Mouse (Mus musculus) CH12.LX (cell line): ENCODE results near the gene Troap. TPM values are rescaled to one million over a fixed set of nuclear protein-coding genes. Genes with fewer than 3 reads are reported as not detected.

ENCODE experiments used
- DNase-seq: peaks from one replicate; pipeline ENCODE4 v3.0.0-alpha.2; 2013; ENCODE audit errors: extremely low read depth
- H3K27ac ChIP-seq: 2 replicates; pipeline ENCODE4 v1.5.1; 2012; ENCODE audit warnings: low read depth, mild to moderate bottlenecking, control low read depth, moderate library complexity; ENCODE audit not compliant: insufficient read depth
- H3K27me3 ChIP-seq: replicated peaks from 2 replicates; pipeline ENCODE3; 2012; ENCODE audit warnings: inconsistent platforms
- H3K36me3 ChIP-seq, 2 experiments: replicated peaks in 1 of 2; 2 replicates each; pipeline versions ENCODE3 to v1.6.1; 2012; ENCODE audit warnings: inconsistent platforms in 1 of 2, low read length in 1 of 2, mild to moderate bottlenecking in 1 of 2, mixed read lengths in 1 of 2, moderate library complexity in 1 of 2; ENCODE audit not compliant: control insufficient read depth in 1 of 2, insufficient read depth in 1 of 2
- H3K4me1 ChIP-seq, 2 experiments: 2 replicates each; pipeline ENCODE4 v1.6.1; 2012; ENCODE audit warnings: inconsistent platforms in 1 of 2, moderate library complexity in 1 of 2; ENCODE audit not compliant: insufficient read depth in 2 of 2, control insufficient read depth in 1 of 2
- H3K4me2 ChIP-seq: 2 replicates; pipeline ENCODE4 v1.6.1; 2012; ENCODE audit warnings: low read depth, mild to moderate bottlenecking, control low read depth; ENCODE audit not compliant: poor library complexity, insufficient read depth, severe bottlenecking
- H3K4me3 ChIP-seq, 3 experiments: fragments of 150-350 bp in 1 of 3; sonication (generic) in 1 of 3; replicated peaks in 1 of 3; 2 replicates each; pipeline versions ENCODE3 to v1.5.1; 2011 to 2012; ENCODE audit warnings: low read depth in 2 of 3, low read length in 2 of 3, mild to moderate bottlenecking in 2 of 3, moderate library complexity in 2 of 3, control low read depth in 1 of 3, improper control_type of control experiment in 1 of 3, inconsistent platforms in 1 of 3, mixed read lengths in 1 of 3; ENCODE audit not compliant: poor library complexity in 1 of 3
- H3K79me2 ChIP-seq: replicated peaks from 2 replicates; pipeline ENCODE4 v1.6.1; 2012; ENCODE audit warnings: mild to moderate bottlenecking, moderate library complexity; ENCODE audit not compliant: control insufficient read depth, poor library complexity, insufficient read depth, severe bottlenecking; ENCODE audit errors: extremely low read depth
- H3K9ac ChIP-seq: 2 replicates; pipeline ENCODE4 v1.6.1; 2012; ENCODE audit warnings: low read depth, mild to moderate bottlenecking, control low read depth, moderate library complexity; ENCODE audit not compliant: insufficient read depth
- H3K9me3 ChIP-seq: replicated peaks from 2 replicates; pipeline ENCODE3; 2012; ENCODE audit warnings: low read length, inconsistent platforms, mixed read lengths
- CHD1 ChIP-seq: IDR thresholded peaks from 2 replicates; pipeline ENCODE4 v1.6.1; 2012; ENCODE audit warnings: low read depth, low read length, improper control_type of control experiment, inconsistent platforms
- CHD2 ChIP-seq: IDR thresholded peaks from 2 replicates; pipeline ENCODE4 v1.6.1; 2011; ENCODE audit warnings: low read length, improper control_type of control experiment
- CTCF ChIP-seq, 2 experiments: IDR thresholded peaks in 1 of 2; conservative IDR thresholded peaks in 1 of 2; 2 replicates each; pipeline ENCODE4 v1.5.1; 2011 to 2012; ENCODE audit warnings: low read depth in 2 of 2, low read length in 2 of 2, improper control_type of control experiment in 1 of 2, inconsistent platforms in 1 of 2, mild to moderate bottlenecking in 1 of 2, moderate library complexity in 1 of 2
- E2F4 ChIP-seq: IDR thresholded peaks from 2 replicates; pipeline ENCODE4 v1.6.1; 2011; ENCODE audit warnings: low read depth, low read length, improper control_type of control experiment; ENCODE audit not compliant: insufficient replicate concordance
- ELF1 ChIP-seq: IDR thresholded peaks from 2 replicates; pipeline ENCODE4 v1.6.1; 2014; ENCODE audit warnings: low read depth, mild to moderate bottlenecking, inconsistent platforms, low read length, improper control_type of control experiment
- EP300 ChIP-seq: IDR thresholded peaks from 2 replicates; pipeline ENCODE4 v1.6.1; 2011; ENCODE audit warnings: low read length, improper control_type of control experiment
- ETS1 ChIP-seq: conservative IDR thresholded peaks from 2 replicates; pipeline ENCODE4 v1.6.1; 2012; ENCODE audit warnings: low read depth, mild to moderate bottlenecking, inconsistent platforms, low read length, improper control_type of control experiment, moderate library complexity
- GABPA ChIP-seq: IDR thresholded peaks from 2 replicates; pipeline ENCODE4 v1.6.1; 2012; ENCODE audit warnings: low read depth, low read length, improper control_type of control experiment, inconsistent platforms; ENCODE audit not compliant: insufficient replicate concordance
- HCFC1 ChIP-seq: IDR thresholded peaks from 2 replicates; pipeline ENCODE4 v1.6.1; 2012; ENCODE audit warnings: low read depth, mild to moderate bottlenecking, inconsistent platforms, low read length, improper control_type of control experiment
- IRF4 ChIP-seq: IDR thresholded peaks from 2 replicates; pipeline ENCODE4 v1.6.1; 2014; ENCODE audit warnings: low read depth, mild to moderate bottlenecking, inconsistent platforms, low read length, improper control_type of control experiment
- JUN ChIP-seq: IDR thresholded peaks from 2 replicates; pipeline ENCODE4 v1.6.1; 2011; ENCODE audit warnings: low read depth, mild to moderate bottlenecking, low read length, improper control_type of control experiment, moderate library complexity; ENCODE audit not compliant: insufficient read depth
- JUND ChIP-seq: conservative IDR thresholded peaks from 2 replicates; pipeline ENCODE4 v1.6.1; 2011; ENCODE audit warnings: low read depth, low read length, improper control_type of control experiment
- KAT2A ChIP-seq: IDR thresholded peaks from 2 replicates; pipeline ENCODE4 v1.6.1; 2012; ENCODE audit warnings: low read length, improper control_type of control experiment, inconsistent platforms; ENCODE audit not compliant: insufficient replicate concordance
- MAFK ChIP-seq: IDR thresholded peaks from 2 replicates; pipeline ENCODE4 v1.6.1; 2011; ENCODE audit warnings: low read length, improper control_type of control experiment; ENCODE audit not compliant: insufficient replicate concordance
- MAX ChIP-seq: IDR thresholded peaks from 2 replicates; pipeline ENCODE4 v1.6.1; 2011; ENCODE audit warnings: low read length, improper control_type of control experiment
- MEF2A ChIP-seq: IDR thresholded peaks from 2 replicates; pipeline ENCODE4 v1.6.1; 2014; ENCODE audit warnings: low read depth, mild to moderate bottlenecking, inconsistent platforms, low read length, improper control_type of control experiment, borderline replicate concordance
- MXI1 ChIP-seq: IDR thresholded peaks from 2 replicates; pipeline ENCODE4 v1.6.1; 2011; ENCODE audit warnings: mild to moderate bottlenecking, low read depth, low read length, improper control_type of control experiment
- MYC ChIP-seq: IDR thresholded peaks from 2 replicates; pipeline ENCODE4 v1.6.1; 2011; ENCODE audit warnings: low read depth, mild to moderate bottlenecking, improper control_type of control experiment, low read length
- NELFE ChIP-seq: IDR thresholded peaks from 2 replicates; pipeline ENCODE4 v1.6.1; 2011; ENCODE audit warnings: low read depth, low read length, improper control_type of control experiment
- NRF1 ChIP-seq: IDR thresholded peaks from 2 replicates; pipeline ENCODE4 v1.6.1; 2014; ENCODE audit warnings: low read depth, mild to moderate bottlenecking, inconsistent platforms, low read length, improper control_type of control experiment, moderate library complexity
- PAX5 ChIP-seq: IDR thresholded peaks from 2 replicates; pipeline ENCODE4 v1.6.1; 2012; ENCODE audit warnings: low read length, inconsistent platforms, mixed read lengths
- POLR2AphosphoS2 ChIP-seq: IDR thresholded peaks from 2 replicates; pipeline ENCODE4 v1.6.1; 2011; ENCODE audit warnings: low read depth, low read length, improper control_type of control experiment
- RAD21 ChIP-seq: IDR thresholded peaks from 2 replicates; pipeline ENCODE4 v1.6.1; 2011; ENCODE audit warnings: low read depth, mild to moderate bottlenecking, low read length, improper control_type of control experiment, moderate library complexity
- RCOR1 ChIP-seq: conservative IDR thresholded peaks from 2 replicates; pipeline ENCODE4 v1.6.1; 2012; ENCODE audit warnings: low read depth, mild to moderate bottlenecking, inconsistent platforms, low read length, improper control_type of control experiment
- SIN3A ChIP-seq: IDR thresholded peaks from 2 replicates; pipeline ENCODE4 v1.6.1; 2012; ENCODE audit warnings: low read length, improper control_type of control experiment, inconsistent platforms
- TBP ChIP-seq: conservative IDR thresholded peaks from 2 replicates; pipeline ENCODE4 v1.6.1; 2011; ENCODE audit warnings: low read depth, low read length, improper control_type of control experiment
- TCF12 ChIP-seq: IDR thresholded peaks from 2 replicates; pipeline ENCODE4 v1.6.1; 2014; ENCODE audit warnings: low read depth, mild to moderate bottlenecking, inconsistent platforms, low read length, improper control_type of control experiment
- UBTF ChIP-seq: IDR thresholded peaks from 2 replicates; pipeline ENCODE4 v1.6.1; 2012; ENCODE audit warnings: low read depth, mild to moderate bottlenecking, inconsistent platforms, low read length, improper control_type of control experiment, moderate library complexity
- USF1 ChIP-seq: IDR thresholded peaks from 2 replicates; pipeline ENCODE4 v1.6.1; 2014; ENCODE audit warnings: low read depth, mild to moderate bottlenecking, inconsistent platforms, low read length, improper control_type of control experiment
- ZMIZ1 ChIP-seq: IDR thresholded peaks from 2 replicates; pipeline ENCODE4 v1.6.1; 2012; ENCODE audit warnings: low read depth, mild to moderate bottlenecking, inconsistent platforms, low read length, improper control_type of control experiment
- ZNF384 ChIP-seq: IDR thresholded peaks from 2 replicates; pipeline ENCODE4 v1.6.1; 2012; ENCODE audit warnings: low read depth, low read length, improper control_type of control experiment, inconsistent platforms
- dilution Hi-C: fragments of 300-500 bp; cut with MboI; formaldehyde crosslinking; loops from 2 replicates; pipeline ENCODE4 v1.14.3; 2020; ENCODE audit warnings: low sequenced_read_pairs; ENCODE audit not compliant: extremely low pct_unique_long_range_greater_than_20kb, extremely low pct_ligation_motif_present
- in situ Hi-C: fragments of 300-500 bp; cut with MboI; formaldehyde crosslinking; loops from 3 replicates; pipeline ENCODE4 v1.14.3; 2019; ENCODE audit warnings: low sequenced_read_pairs, low pct_ligation_motif_present, low pct_unique_long_range_greater_than_20kb, mixed read lengths
- polyA plus RNA-seq: library from polyadenylated mRNA; unstranded; fragments of >175 nt; gene quantifications from 2 replicates; pipeline ENCODE4 v1.2.1, GENCODE M21; 2012; ENCODE audit warnings: low read depth; ENCODE audit not compliant: insufficient read length
- total RNA-seq, 2 experiments: library from RNA; depleted of rRNA; stranded (reverse); fragments of 300-350 nt in 1 of 2; fragments of >200 nt in 1 of 2; gene quantifications; 2 replicates each; pipeline ENCODE4 v1.2.3; 2012 to 2014

Troap gene
- total and polyA plus RNA-seq, 3 experiments: 17.8 to 74.2 (median 19.2) TPM

DNA sequence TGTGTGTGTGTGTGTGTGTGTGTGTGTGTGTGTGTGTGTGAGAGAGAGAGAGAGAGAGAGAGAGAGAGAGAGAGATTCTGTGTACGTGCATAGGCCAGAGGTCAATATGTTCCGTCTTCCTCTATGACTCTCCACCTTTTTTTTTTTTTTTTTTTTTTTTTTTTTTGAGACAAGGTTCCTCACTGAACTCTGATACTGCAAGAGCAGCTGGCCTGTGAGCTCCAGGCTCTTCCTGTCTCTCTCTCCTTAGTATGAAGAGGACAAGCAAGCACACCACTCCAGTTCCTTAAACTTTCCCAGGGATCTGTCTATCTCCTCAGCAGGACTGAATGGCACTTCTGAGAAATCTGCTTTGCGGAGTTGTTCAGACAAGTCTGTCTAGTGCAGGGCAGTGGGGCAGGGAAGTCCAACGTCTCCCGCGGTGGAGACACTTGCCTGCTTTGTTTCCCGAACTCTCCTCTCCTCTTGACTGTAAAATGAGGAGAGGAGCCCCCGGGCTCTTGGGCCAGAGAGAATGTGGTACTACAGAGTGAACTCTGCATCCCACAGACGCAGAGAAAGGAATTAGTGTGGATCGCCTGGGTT, 45.4 kb upstream of the Troap start (continued):
- TF ChIP-seq TCF12 (no peak), JUN (no peak), PAX5 (no peak), MAFK (no peak), IRF4 (no peak), SIN3A (peak; percentile 52), HCFC1 (peak; percentile 49; the same call in 1 of the 2 replicates), MXI1 (no peak)

DNA sequence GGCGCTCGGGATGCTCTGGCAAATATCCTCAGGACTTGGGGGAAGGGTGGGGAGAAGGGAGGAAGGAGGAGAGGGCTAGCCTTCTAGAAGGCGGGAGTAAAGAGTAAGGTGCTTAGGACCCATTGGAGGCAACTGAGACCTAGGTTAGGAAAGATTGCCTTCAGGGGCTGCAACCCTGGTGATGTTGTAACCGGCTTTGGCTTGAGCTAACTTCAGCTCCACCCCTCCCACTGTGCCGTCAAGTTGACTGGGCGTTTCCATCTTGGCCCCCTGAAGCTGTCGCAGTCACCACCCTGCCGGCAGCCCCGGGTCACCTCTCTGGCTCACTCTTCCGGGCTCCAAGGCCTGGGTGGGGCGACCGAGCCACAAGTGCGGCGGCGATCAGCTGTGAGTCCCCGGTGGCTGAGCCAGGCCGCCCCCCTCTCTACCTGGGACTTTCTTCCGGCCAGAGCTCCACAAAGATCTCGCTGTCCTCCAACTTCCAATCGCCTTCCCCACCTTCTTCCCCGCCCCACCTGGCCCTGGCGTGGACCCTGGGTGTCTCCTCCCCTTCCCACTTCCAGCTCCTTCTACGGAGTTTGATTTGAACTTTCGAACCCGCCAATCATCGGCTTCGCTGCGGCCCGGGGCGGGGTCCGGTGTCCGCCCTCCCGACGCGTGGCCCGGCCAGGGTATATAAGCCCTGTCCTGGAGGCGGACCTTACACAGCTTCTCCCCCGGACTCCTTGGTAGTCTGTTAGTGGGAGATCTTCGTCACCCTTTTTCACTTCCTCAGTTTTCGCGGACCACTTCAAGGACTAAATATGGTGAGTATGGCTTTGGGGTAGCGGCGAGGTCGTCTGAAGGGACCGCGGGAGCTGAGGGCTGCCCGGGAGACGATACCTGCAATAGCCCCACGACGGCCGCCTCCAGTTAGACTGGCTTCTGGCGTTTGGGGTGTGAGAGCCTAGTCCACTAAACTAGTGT, 44.5 kb upstream of the Troap start, which contains the start of gene Tuba1c:
Gene Tuba1c, plus strand, starts transcription at position 273 of the 966 bp plus-strand sequence.
- peaks cover 9 to 20% of the 10 kb centered on the region in 2 experiments for H3K36me3 ChIP-seq
- peak; percentile 99 for DNase-seq
- H3K4me3 ChIP-seq: peak within 1 kb of the TSS; percentile 69 to 91 (median 71)
- dilution Hi-C loops: no loop called here
- in situ Hi-C loops: no loop called here
- no peaks in the 10 kb centered on the region for H3K9me3 ChIP-seq
- H3K9ac ChIP-seq: peak within 1 kb of the TSS; percentile 78
- peaks cover 4 to 26% of the 10 kb centered on the region in 2 experiments; a peak in 3 of 4 replicates for H3K4me1 ChIP-seq
- H3K27me3 ChIP-seq: no peaks in the 10 kb centered on the region
- peak within 1 kb of the TSS; percentile 84 for H3K27ac ChIP-seq
- peak within 1 kb of the TSS; percentile 80 for H3K4me2 ChIP-seq
- peaks cover 33% of the 10 kb centered on the region for H3K79me2 ChIP-seq
- TF ChIP-seq POLR2AphosphoS2 (peak; percentile 99), MXI1 (peak; percentile 54; the same call in 1 of the 2 replicates), E2F4 (0 out of 2 replicates have a peak, but pooled peaks have one; percentile 45), NELFE (peak; percentile 100), ETS1 (peak; percentile 50), PAX5 (no peak), KAT2A (0 out of 2 replicates have a peak, but pooled peaks have one; percentile 58), TBP (peak; percentile 98), USF1 (no peak), RCOR1 (peak; percentile 52; the same call in 1 of the 2 replicates), IRF4 (peak; percentile 90), JUND (no peak; the same call in 1 of the 2 replicates), RAD21 (no peak), ZNF384 (no peak; the same call in 1 of the 2 replicates), HCFC1 (no peak; the same call in none of the 2 replicates), JUN (peak; percentile 45; the same call in 1 of the 2 replicates), MYC (peak; percentile 37; the same call in 1 of the 2 replicates), MEF2A (0 out of 2 replicates have a peak, but pooled peaks have one; percentile 14), MAFK (no peak), CHD1 (no peak), UBTF (peak; percentile 70), ELF1 (peak; percentile 79), TCF12 (peak; percentile 72), CTCF (conservative IDR thresholded peaks at IDR 0.05 in 1 of 2, IDR thresholded peaks at IDR 0.05 in 1 of 2; ENCODE audit: low read depth in 2 of 2, low read length in 2 of 2) (no peak), ZMIZ1 (peak; percentile 99), SIN3A (peak; percentile 18; the same call in 1 of the 2 replicates), CHD2 (peak; percentile 32; the same call in 1 of the 2 replicates), MAX (no peak; the same call in 1 of the 2 replicates), EP300 (peak; percentile 56), NRF1 (no peak; the same call in 1 of the 2 replicates), GABPA (no peak)
